ENCODE assay signal across 9 mouse cellular contexts in genomic region chr11:61486458-61487219, GRCm38 (mm10). TPM values are rescaled to one million over a fixed set of nuclear protein-coding genes. Genes with fewer than 3 reads are reported as not detected.
DNase-seq lines count a peak whose midpoint lies in the region; ATAC-seq and TF ChIP-seq lines count a peak whose summit lies in the region.
"Had no signal": no experiment of that assay in that cellular context is flagged by ENCODE, and none has a peak within 500 bp of the region (broad histone marks: within the 10 kb centered on the region; RNA-seq: fewer than 3 reads in every experiment).

No protein-coding gene starts in this region.

- no peak for TF ChIP-seq CTCF in lung, embryonic 14.5 days (IDR thresholded peaks at IDR 0.05; ENCODE audit: low read depth)

- peak; percentile 94 for DNase-seq in heart, adult 11 months
- no peak for DNase-seq in heart, postnatal 25 days (ENCODE audit: low spot score)
- DNase-seq in lung, embryonic 14.5 days = no peak
- no peak for DNase-seq in lung, postnatal 25 days (ENCODE audit: low spot score)
- DNase-seq in gastrocnemius, postnatal 10 days = no peak
- no peak for DNase-seq in Muller cell, postnatal 12 days (ENCODE audit: inconsistent ontology term)

- no peaks in the 10 kb centered on the region for H3K27me3 ChIP-seq in lung, embryonic 14.5 days (ENCODE audit: insufficient read depth, low read length)
- no peaks in the 10 kb centered on the region for H3K27me3 ChIP-seq in hindbrain, embryonic 13.5 days
- H3K27me3 ChIP-seq in neural tube, embryonic 13.5 days = no peaks in the 10 kb centered on the region

- peak overlapping the region; percentile 96 for H3K27ac ChIP-seq in lung, embryonic 14.5 days (ENCODE audit: low read depth)
- peak overlapping the region; percentile 94 for H3K27ac ChIP-seq in hindbrain, embryonic 13.5 days
- H3K27ac ChIP-seq in neural tube, embryonic 13.5 days (replicated peaks) = peak overlapping the region; percentile 95

- no peaks in the 10 kb centered on the region for H3K9me3 ChIP-seq in lung, embryonic 14.5 days (ENCODE audit: low read depth, low read length)
- H3K9me3 ChIP-seq in hindbrain, embryonic 13.5 days = no peaks in the 10 kb centered on the region
- no peaks in the 10 kb centered on the region for H3K9me3 ChIP-seq in neural tube, embryonic 13.5 days

- peaks cover 22% of the 10 kb centered on the region for H3K4me1 ChIP-seq in lung, embryonic 14.5 days (ENCODE audit: insufficient read depth)
- peaks cover 83% of the 10 kb centered on the region for H3K4me1 ChIP-seq in hindbrain, embryonic 13.5 days (replicated peaks)
- H3K4me1 ChIP-seq in neural tube, embryonic 13.5 days (replicated peaks) = peaks cover 85% of the 10 kb centered on the region

- H3K4me2 ChIP-seq in lung, embryonic 14.5 days = peak overlapping the region; percentile 64
- H3K4me2 ChIP-seq in hindbrain, embryonic 13.5 days = peak overlapping the region; percentile 44
- H3K4me2 ChIP-seq in neural tube, embryonic 13.5 days = peak overlapping the region; percentile 51

- H3K36me3 ChIP-seq in lung, embryonic 14.5 days (ENCODE audit: insufficient read depth) = peaks cover 41% of the 10 kb centered on the region
- peaks cover 44% of the 10 kb centered on the region for H3K36me3 ChIP-seq in hindbrain, embryonic 13.5 days
- peaks cover 43% of the 10 kb centered on the region for H3K36me3 ChIP-seq in neural tube, embryonic 13.5 days

- 73% methylated on average over 14 of the region's 14 CpGs for WGBS in lung, embryonic 14.5 days
- WGBS in hindbrain, embryonic 13.5 days = 89% methylated on average over 14 of the region's 14 CpGs
- 86% methylated on average over 14 of the region's 14 CpGs for WGBS in neural tube, embryonic 13.5 days

- peak overlapping the region; percentile 55 for H3K9ac ChIP-seq in lung, embryonic 14.5 days
- no peak overlapping the region for H3K9ac ChIP-seq in hindbrain, embryonic 13.5 days
- H3K9ac ChIP-seq in neural tube, embryonic 13.5 days = peak overlapping the region; percentile 65

- no peak for ATAC-seq in lung, embryonic 14.5 days (ENCODE audit: insufficient read depth)
- ATAC-seq in hindbrain, embryonic 13.5 days (ENCODE audit: low FRiP score) = no peak
- no peak for ATAC-seq in neural tube, embryonic 13.5 days (ENCODE audit: low read depth)

- peak overlapping the region; percentile 45 for H3K4me3 ChIP-seq in lung, embryonic 14.5 days (ENCODE audit: low read depth, low read length)
- H3K4me3 ChIP-seq in hindbrain, embryonic 13.5 days = peak overlapping the region; percentile 23; the same call in 1 of the 2 replicates
- H3K4me3 ChIP-seq in neural tube, embryonic 13.5 days = peak overlapping the region; percentile 31

- intact Hi-C loops in heart, postnatal 25 days (cut with DNase I) = no loop called here

RNA-seq across cellular contexts. Expression of gene Mfap4, which starts 1.4 kb away (rescaled TPM):
- total RNA-seq in heart, postnatal 25 days (2021) = 10 to 100 TPM; 43.3 to 50.0 TPM
- 615 and 660 TPM in 2 replicates for polyA plus RNA-seq in lung, embryonic 14.5 days (2014; fragmentation: Nextera tagmentation; extraction: Ambion mirVana)
- 60.5 and 77.1 TPM in 2 replicates for polyA plus RNA-seq in hindbrain, embryonic 13.5 days (2015; fragmentation: Nextera tagmentation; extraction: Ambion mirVana)
- polyA plus RNA-seq in neural tube, embryonic 13.5 days (2015; fragmentation: Nextera tagmentation; extraction: Ambion mirVana) = 91.0 and 108 TPM in 2 replicates
- 100 to 1,000 TPM; 245 to 288 TPM for total RNA-seq in gastrocnemius, postnatal 10 days (2021)
- total RNA-seq: megakaryocyte progenitor cell, adult 5-6 weeks had no signal

RNA-seq across cellular contexts. Expression of gene Mapk7, which starts 7.6 kb away (rescaled TPM):
- total RNA-seq in heart, postnatal 25 days (2021) = 1 to 10 TPM; 6.0 to 7.7 TPM
- 62.8 and 69.6 TPM in 2 replicates for polyA plus RNA-seq in lung, embryonic 14.5 days (2014; fragmentation: Nextera tagmentation; extraction: Ambion mirVana)
- polyA plus RNA-seq in hindbrain, embryonic 13.5 days (2015; fragmentation: Nextera tagmentation; extraction: Ambion mirVana) = 78.3 and 82.6 TPM in 2 replicates
- polyA plus RNA-seq in neural tube, embryonic 13.5 days (2015; fragmentation: Nextera tagmentation; extraction: Ambion mirVana) = 73.6 and 85.1 TPM in 2 replicates
- 10 to 100 TPM in 1 of 2 experiments, 1 to 10 TPM in 1; 8.4 to 12.9 TPM for total RNA-seq in gastrocnemius, postnatal 10 days (2021)

RNA-seq across cellular contexts. Expression of gene B9d1, which starts 18.3 kb away (rescaled TPM):
- total RNA-seq in heart, postnatal 25 days (2021) = 10 to 100 TPM in 1 of 2 experiments, 1 to 10 TPM in 1; 8.4 to 10.4 TPM
- 48.9 and 54.1 TPM in 2 replicates for polyA plus RNA-seq in lung, embryonic 14.5 days (2014; fragmentation: Nextera tagmentation; extraction: Ambion mirVana)
- polyA plus RNA-seq in hindbrain, embryonic 13.5 days (2015; fragmentation: Nextera tagmentation; extraction: Ambion mirVana) = 41.0 and 43.4 TPM in 2 replicates
- 36.4 and 36.5 TPM in 2 replicates for polyA plus RNA-seq in neural tube, embryonic 13.5 days (2015; fragmentation: Nextera tagmentation; extraction: Ambion mirVana)
- 1 to 10 TPM; 5.9 to 9.7 TPM for total RNA-seq in gastrocnemius, postnatal 10 days (2021)

RNA-seq across cellular contexts. Expression of gene Rnf112, which starts 32.7 kb away (rescaled TPM):
- total RNA-seq in heart, postnatal 25 days (2021) = under 1 TPM; 0.26 to 0.53 TPM
- polyA plus RNA-seq in lung, embryonic 14.5 days (2014; fragmentation: Nextera tagmentation; extraction: Ambion mirVana) = 0.31 and 0.42 TPM in 2 replicates
- 12.2 and 13.6 TPM in 2 replicates for polyA plus RNA-seq in hindbrain, embryonic 13.5 days (2015; fragmentation: Nextera tagmentation; extraction: Ambion mirVana)
- polyA plus RNA-seq in neural tube, embryonic 13.5 days (2015; fragmentation: Nextera tagmentation; extraction: Ambion mirVana) = 13.1 and 14.2 TPM in 2 replicates
- total RNA-seq in gastrocnemius, postnatal 10 days (2021) = 1 to 10 TPM; 2.0 to 2.6 TPM
- total RNA-seq: megakaryocyte progenitor cell, adult 5-6 weeks had no signal
